Mouse (Mus musculus): ENCODE measurements at regions not wholly inside any gene's neighbourhood (a gene's known extent, or its start where the extent isn't known, plus 50 kb on each side); places are given as distances from the start of the nearest gene placed in this dataset.

DNA sequence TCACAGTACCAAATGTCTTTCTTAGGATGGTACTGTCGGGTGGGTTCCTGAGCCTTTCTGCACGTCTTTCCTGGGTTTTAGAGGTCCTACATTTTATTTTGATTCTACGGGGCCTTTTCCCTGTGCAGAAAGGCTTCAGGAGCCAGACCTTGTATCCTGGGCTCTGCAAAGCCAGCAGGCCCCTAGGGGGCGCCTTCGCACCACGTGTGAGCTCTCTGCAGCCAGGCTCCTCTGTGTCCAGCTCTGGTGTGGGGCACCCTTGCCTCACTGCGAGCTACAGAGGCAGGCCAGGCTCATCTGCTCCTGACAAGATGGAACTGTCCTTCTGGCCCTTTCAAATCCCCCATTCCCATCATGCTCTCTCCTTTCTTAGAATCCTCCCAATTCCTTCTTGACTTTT lies 53.3 kb upstream of the Usp3 start:
- DNase-seq (ENCODE audit: low spot score) = peak; percentile 91

GRCm38 (mm10) chr9:66651306-66651705 lies 58.4 kb upstream of the Usp3 start:
- DNase-seq (ENCODE audit: low spot score) = no peak

GRCm38 (mm10) chr9:66657116-66657758 lies 56.2 kb upstream of the Car12 start:
- no peak for DNase-seq (ENCODE audit: low spot score)

DNA sequence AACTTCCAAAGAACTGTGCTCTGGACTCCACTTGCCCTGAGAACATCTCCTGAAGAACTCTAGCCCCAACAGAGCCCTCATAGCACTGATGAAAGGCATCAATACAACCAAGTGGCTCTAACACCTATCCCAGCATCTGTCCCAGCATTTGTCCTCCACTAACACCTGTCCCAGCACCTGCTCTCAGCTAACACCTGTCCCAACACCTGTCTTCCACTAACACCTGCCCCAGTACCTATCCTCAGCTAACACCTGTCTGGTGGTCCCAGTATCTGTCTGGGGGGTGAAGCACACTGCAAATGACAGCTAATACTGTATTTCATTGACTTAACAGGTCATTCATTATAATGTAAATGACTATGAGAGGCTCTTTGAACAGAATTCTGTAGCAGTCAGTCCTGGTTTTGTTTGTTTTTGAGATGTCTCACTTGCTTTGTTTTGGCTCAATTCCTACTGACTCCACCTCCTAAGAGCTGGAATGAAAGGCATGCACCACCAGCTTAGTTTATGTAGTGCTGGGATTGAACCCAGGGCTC lies 54.7 kb upstream of the Car12 start:
- DNase-seq (ENCODE audit: low spot score) = no peak

DNA sequence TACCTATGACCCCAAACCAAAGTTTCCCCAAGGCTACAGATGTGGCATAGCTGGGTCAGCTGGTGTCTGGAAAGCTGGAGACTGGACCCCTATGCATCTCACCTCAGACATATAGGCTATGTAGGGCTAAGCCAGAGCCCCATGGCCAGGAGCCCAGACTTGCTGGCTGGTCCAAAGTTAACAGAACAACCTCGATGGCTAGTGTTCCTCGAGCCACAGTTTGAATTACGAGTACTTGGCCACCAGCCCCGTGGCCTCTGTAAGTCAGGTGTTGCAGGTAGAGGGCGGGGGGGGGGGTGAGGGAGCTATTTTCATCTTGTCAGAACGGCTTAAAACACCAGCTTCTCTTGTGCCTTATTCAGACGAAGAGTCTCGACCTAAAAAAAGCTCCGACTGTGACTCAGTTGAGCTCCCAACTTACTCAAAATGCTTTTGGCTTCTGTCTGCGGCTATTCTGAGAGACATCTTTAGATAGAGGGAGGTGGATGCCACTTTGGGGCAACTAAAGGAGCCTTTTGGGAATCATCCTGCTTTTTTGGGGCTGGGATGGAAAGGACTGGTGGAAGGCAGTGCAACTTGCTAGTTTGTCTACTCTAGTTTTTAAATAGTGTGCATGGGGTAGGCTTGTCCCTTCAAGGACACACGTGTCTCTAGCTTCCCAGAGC lies 53.6 kb upstream of the Car12 start:
- DNase-seq (ENCODE audit: low spot score) = no peak

- no peak for DNase-seq (ENCODE audit: low spot score)
Observed at GRCm38 (mm10) chr9:66661596-66661995, 51.9 kb upstream of the Car12 start.

DNA sequence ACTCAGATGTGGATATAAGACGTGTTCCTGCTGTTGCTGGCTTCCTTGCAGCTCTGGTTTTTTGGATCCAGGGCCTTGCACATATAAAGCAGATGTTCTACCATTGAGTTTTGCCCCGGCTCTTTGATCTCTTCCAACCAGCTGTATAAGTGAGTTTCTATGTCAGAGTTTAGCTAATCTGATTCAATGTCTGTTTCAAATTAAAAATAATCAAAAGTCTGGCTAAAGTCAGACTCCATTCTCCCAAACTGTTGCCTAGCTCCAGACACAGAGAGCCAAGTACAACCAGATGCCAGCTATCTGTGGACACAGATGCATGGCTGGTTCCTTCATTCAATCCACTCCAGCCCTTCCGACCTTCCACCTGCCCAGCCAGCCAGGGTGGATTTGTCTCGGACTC lies 51.0 kb upstream of the Car12 start:
- no peak for DNase-seq (ENCODE audit: low spot score)

Measured in ovary, postnatal 36 days (tissue).